Mouse (Mus musculus) gastrocnemius, adult 2 months (tissue): Measurements from ENCODE around the gene Vps51. TPM values are rescaled to one million over a fixed set of nuclear protein-coding genes. Genes with fewer than 3 reads are reported as not detected.
A peak's percentile ranks its signal among the peaks of the same experiment; 100 is the strongest.

Experiments used
- DNase-seq: peaks from one replicate; pipeline ENCODE4 v3.0.0; 2022
- H3K27ac ChIP-seq: fragments of 200-600 bp; 2 replicates; pipeline ENCODE4 v1.8.1; 2022; ENCODE audit warnings: mild to moderate bottlenecking
- H3K4me3 ChIP-seq: fragments of 200-600 bp; 2 replicates; pipeline ENCODE4 v1.8.1; 2022; ENCODE audit warnings: mild to moderate bottlenecking, moderate library complexity
- CTCF ChIP-seq: fragments of 200-600 bp; IDR thresholded peaks from 2 replicates; pipeline ENCODE4 v1.8.1; 2022; ENCODE audit warnings: antibody characterized with exemption, mild to moderate bottlenecking, moderate library complexity
- intact Hi-C: fragments of 180-260 bp; cut with DNase I; formaldehyde crosslinking; loops from one replicate; pipeline ENCODE4 v1.15.1; 2025
- total RNA-seq, 2 experiments: library from RNA; stranded (reverse); gene quantifications; 2 replicates each; pipeline ENCODE4 v1.2.3; 2021

Gene Vps51
- total RNA-seq, 2 experiments from 2014 or later, result 20.6 to 23.9 TPM

- no peak for DNase-seq
- Histone ChIP-seq H3K4me3 (no peak within 1 kb of the TSS), H3K27ac (no peak within 1 kb of the TSS)
- intact Hi-C loops, result no loop called here
- TF ChIP-seq CTCF, result no peak
Measured at GRCm38 (mm10) chr19:6105586-6105985, 28.6 kb upstream of the Vps51 start, which contains the start of gene Naaladl1. TSS of gene Naaladl1 (plus strand) at chr19:6105782.

GRCm38 (mm10) chr19:6104476-6104875, 27.4 kb upstream of the Vps51 start:
- TF ChIP-seq CTCF, result no peak
- intact Hi-C loops, result no loop called here
- H3K27ac ChIP-seq, result no peak overlapping the region
- H3K4me3 ChIP-seq, result no peak overlapping the region
- no peak for DNase-seq

GRCm38 (mm10) chr19:6102169-6102853, 25.3 kb upstream of the Vps51 start:
- TF ChIP-seq CTCF, result no peak
- H3K4me3 ChIP-seq, result no peak overlapping the region
- intact Hi-C loops, result no loop called here
- H3K27ac ChIP-seq, result no peak overlapping the region
- DNase-seq, result no peak

GRCm38 (mm10) chr19:6101186-6101585, 24.2 kb upstream of the Vps51 start:
- no peak overlapping the region for H3K27ac ChIP-seq

GRCm38 (mm10) chr19:6097847-6098246, 20.8 kb upstream of the Vps51 start:
- DNase-seq, result no peak
- no peak for TF ChIP-seq CTCF
- intact Hi-C loops, result no loop called here

More at GRCm38 (mm10) chr19:6101186-6101585, 24.2 kb upstream of the Vps51 start:
- H3K4me3 ChIP-seq, result no peak overlapping the region
- no peak for DNase-seq
- intact Hi-C loops, result no loop called here
- TF ChIP-seq CTCF, result no peak

GRCm38 (mm10) chr19:6094119-6094518, 17.1 kb upstream of the Vps51 start, which contains the start of gene AC131692.1:
TSS of gene AC131692.1 (plus strand) at chr19:6094419.
- no peak within 1 kb of the TSS for H3K4me3 ChIP-seq
- DNase-seq, result no peak
- intact Hi-C loops, result no loop called here
- H3K27ac ChIP-seq, result no peak within 1 kb of the TSS
- TF ChIP-seq CTCF, result no peak

More at GRCm38 (mm10) chr19:6097847-6098246, 20.8 kb upstream of the Vps51 start:
- Histone ChIP-seq H3K27ac (no peak overlapping the region), H3K4me3 (no peak overlapping the region)

GRCm38 (mm10) chr19:6088841-6089240, 11.8 kb upstream of the Vps51 start:
- Histone ChIP-seq H3K4me3 (no peak overlapping the region), H3K27ac (no peak overlapping the region)
- TF ChIP-seq CTCF, result no peak
- no peak for DNase-seq
- intact Hi-C loops, result no loop called here

GRCm38 (mm10) chr19:6085417-6085879, 8.4 kb upstream of the Vps51 start:
- TF ChIP-seq CTCF, result no peak
- H3K27ac ChIP-seq, result no peak overlapping the region
- intact Hi-C loops, result loop anchor here (2.0 kb wide), 1 partner anchor 31 kb away; no protein-coding TSS in a partner anchor
- H3K4me3 ChIP-seq, result peak overlapping the region; percentile 86
- no peak for DNase-seq

- Histone ChIP-seq H3K27ac (peak within 1 kb of the TSS; percentile 86), H3K4me3 (peak within 1 kb of the TSS; percentile 86)
- no peak for TF ChIP-seq CTCF
- intact Hi-C loops, result loop anchor here (1.0 to 2.0 kb wide), 2 partner anchors 27 to 32 kb away; partner anchors contain the start of genes Fau and Mrpl49
- peak; percentile 96 for DNase-seq
Measured at GRCm38 (mm10) chr19:6084478-6085248, 7.6 kb upstream of the Vps51 start, which contains the start of the genes Zfpl1 and Cdca5. TSS of gene Zfpl1 (minus strand) at chr19:6084956. TSS of gene Cdca5 (plus strand) at chr19:6084983.

GRCm38 (mm10) chr19:6082156-6082555, 5.1 kb upstream of the Vps51 start, which contains the start of gene Gm28374:
TSS of gene Gm28374 (minus strand) at chr19:6082256.
- no peak within 1 kb of the TSS for H3K4me3 ChIP-seq
- no peak for DNase-seq
- H3K27ac ChIP-seq, result no peak within 1 kb of the TSS
- TF ChIP-seq CTCF, result no peak
- intact Hi-C loops, result no loop called here

GRCm38 (mm10) chr19:6079983-6080480, 3.0 kb upstream of the Vps51 start, which contains the start of gene Tmem262:
TSS of gene Tmem262 (plus strand) at chr19:6080033.
- no peak for TF ChIP-seq CTCF
- Histone ChIP-seq H3K27ac (no peak within 1 kb of the TSS), H3K4me3 (no peak within 1 kb of the TSS)
- intact Hi-C loops, result no loop called here
- no peak for DNase-seq

GRCm38 (mm10) chr19:6073889-6074288, 3.1 kb downstream of the Vps51 start:
- DNase-seq, result no peak
- H3K4me3 ChIP-seq, result no peak overlapping the region
- no peak overlapping the region for H3K27ac ChIP-seq
- intact Hi-C loops, result no loop called here
- no peak for TF ChIP-seq CTCF
